Mouse (Mus musculus): Measurements from ENCODE around the gene Arl15.

Arl15 gene

DNA sequence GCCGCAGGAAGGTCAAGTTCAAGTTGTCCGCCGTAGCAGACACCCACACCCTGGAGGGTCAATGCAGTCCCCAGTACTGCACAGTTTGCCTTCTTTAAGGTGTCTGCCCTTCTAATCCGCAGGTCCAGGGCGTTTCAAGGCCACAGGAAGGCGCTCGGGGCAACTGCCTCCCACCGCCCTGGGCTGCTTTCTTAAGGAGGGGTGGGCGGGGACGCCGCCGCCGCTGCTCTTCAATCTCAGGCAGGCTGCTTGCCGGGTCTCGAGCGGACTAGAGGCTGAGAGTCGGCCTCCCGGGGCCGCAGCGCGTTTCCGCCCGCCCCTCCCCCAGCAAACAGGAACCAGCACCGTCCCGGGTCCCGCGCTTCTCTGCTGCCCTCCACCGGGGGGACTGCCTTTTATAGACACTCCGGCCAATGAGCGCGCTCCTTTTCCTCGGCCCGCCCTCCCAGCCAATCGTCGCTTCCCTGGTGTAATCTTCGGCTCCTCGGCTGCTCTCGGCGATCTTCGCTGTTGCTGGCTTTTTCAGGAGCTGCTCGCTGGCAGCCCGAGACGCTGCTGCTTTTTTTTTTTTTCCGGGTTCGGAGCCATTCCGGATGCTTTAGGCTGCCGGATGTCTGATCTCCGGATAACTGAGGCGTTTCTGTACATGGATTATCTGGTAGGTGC, at the start of gene Arl15:
Gene Arl15, plus strand, starts transcription at position 467 of the 666 bp plus-strand sequence.
- peak; percentile 70; the same call in 1 of the 2 replicates for TF ChIP-seq GATA4 (IDR thresholded peaks at IDR 0.05; ENCODE audit: insufficient replicate concordance, low read length)

DNA sequence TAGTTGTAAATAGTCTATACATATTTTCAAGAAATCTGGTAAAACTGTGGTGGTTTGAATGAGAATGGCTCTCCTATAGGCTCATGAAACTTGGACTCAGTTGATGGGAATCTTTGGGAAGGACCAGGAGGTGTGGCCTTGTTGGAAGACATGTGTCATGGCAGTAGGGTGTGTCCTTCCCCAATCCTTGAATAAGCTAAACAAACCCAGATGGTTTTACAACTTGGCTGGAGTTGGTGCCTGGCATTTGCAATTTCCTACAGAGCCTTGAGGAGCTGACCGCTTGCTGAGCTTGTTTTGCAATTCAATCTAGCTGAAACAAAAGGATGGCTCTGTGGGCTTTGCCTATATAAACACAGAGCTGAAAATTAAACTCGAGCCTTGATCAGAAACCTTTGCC, 49.0 kb upstream of the Arl15 start:
- TF ChIP-seq GATA4 (IDR thresholded peaks at IDR 0.05; ENCODE audit: insufficient replicate concordance, low read length): no peak

DNA sequence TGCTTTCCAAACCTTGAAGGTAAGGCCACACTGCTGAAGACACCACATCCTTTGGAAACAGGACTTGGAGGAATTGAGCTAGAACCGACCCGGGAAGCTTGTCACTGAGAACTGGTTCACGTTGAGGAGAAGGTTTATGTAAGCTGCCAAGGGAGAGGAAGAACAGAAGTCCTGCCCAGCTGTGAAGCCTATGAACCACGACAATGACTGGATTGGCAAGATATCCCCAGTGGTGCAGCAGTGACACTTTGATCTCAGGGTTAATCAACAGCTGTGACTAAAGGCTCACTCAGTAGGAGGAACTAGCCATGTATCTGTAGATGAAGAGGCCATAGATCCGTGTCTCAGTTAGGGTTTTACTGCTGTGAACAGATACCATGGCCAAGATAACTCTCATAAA, 43.5 kb upstream of the Arl15 start:
- TF ChIP-seq GATA4 (IDR thresholded peaks at IDR 0.05; ENCODE audit: insufficient replicate concordance, low read length): no peak

DNA sequence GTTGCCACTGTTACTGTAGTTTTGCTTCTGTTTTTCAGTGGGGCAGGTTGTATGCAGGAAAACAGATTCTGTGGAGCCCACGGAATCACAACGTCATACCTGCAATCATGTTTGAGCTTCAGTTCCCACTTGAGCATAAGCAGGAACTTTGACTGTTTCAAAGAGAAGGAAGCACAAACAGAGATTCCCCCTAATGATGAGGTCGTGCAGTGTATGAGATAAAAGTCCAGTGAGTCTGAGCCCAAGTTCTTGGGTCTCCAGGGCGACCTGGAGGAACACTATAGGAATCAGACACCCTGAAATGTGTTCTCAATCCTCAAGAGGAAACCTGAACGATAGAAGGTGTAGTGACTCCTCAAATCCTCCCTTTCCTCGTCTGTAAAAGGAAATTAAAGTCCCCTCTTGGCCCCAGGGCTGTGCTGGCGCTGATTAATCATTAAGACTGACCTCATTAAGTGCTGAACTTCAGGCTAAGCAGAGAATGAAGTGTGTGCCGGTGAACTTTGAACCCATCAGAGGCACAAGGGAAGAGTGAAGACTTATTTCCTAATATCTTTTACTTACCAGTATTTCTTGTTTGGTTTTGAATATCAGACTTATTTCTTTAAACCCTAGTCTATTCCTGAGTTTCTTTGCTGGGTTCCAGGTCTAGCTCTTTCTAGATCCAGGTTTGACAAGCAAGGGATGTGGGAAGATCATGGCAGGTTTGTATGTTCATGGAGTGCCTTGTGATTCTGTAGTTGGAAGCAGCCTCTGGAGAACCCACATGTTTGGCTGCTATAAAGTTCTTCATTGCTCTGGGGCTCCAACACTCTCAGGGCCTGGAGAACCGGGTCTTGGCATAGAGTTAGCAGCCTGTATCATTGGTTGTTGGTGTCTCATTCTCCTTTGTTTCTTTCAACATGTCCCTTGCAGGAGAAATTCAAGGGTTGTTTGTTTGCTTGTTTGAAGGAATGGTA, 39.3 kb upstream of the Arl15 start:
- no peak for TF ChIP-seq GATA4 (IDR thresholded peaks at IDR 0.05; ENCODE audit: insufficient replicate concordance, low read length)

DNA sequence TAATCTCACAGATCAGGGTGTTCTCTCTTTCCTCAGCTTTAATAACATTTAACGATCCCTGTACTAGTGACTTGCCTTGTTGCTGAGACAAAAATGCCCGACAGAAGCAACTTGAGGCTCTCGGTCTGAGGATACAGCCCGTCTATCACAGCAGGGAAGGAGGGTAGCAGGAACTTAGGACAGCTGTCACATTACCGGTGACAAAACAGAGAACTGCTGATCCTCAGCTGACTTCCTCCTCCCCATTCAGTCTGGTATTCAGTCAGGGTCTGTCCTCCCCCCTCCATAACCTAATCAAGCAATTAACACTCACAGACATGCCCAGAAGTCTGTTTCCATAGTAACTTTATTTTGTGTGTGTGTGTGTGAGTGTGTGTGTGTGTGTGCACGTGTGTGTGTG, 38.5 kb upstream of the Arl15 start:
- no peak for TF ChIP-seq GATA4 (IDR thresholded peaks at IDR 0.05; ENCODE audit: insufficient replicate concordance, low read length)

DNA sequence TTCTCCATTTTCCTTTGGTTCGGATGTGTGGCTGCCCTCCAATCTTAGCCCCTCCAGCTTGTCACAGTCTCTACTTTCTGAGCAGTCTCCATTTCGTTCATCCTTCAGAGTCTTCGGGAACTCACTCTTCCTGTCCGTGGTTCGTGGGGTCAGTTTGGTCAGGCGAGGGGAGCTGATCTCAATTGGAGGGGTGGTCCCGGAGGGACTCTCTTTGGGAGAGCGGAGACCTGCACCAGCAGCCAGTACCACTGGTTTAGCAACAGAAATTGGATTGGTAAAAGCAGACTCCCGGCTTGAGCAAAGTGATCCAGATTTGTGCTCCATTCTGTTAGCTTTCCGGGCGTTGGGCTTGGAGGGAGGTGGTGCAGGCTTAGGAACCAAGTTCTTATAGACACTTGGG, 32.6 kb upstream of the Arl15 start:
- TF ChIP-seq GATA4 (IDR thresholded peaks at IDR 0.05; ENCODE audit: insufficient replicate concordance, low read length): no peak

DNA sequence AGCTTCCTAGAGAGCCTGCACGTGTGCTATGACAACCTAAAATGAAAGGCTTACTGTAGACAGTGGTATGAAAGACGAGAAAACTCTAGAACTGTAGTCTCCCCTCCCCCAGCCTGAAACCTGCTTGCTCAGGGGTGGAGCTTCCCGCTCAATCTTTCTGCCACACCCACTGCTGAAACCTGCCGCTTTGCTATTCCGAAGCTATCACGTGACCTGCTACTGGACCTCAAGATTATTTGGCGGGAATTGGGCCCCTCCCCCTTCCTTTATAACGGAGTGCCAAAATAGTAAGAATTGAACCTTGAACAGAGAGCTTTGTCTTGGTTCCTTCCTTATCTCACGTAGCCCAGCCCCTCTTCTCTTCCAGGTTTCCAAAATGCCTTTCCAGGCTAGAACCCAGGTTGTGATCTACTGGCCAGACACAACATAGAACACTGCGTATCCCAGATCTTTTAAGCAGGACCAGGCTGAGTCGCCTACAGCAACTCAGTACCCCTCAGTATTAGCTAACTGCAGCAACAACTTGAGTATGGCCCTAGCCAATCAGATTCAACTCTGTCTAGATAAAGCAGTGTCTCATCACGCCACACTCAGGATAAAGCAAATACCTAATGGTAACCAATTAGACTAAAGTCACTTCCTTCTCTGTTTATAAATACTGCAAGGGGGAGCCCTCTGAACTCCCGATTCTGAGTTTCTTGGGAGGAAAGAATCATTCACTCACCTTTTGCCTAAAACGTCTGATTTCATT, 31.4 kb upstream of the Arl15 start:
- no peak for TF ChIP-seq GATA4 (IDR thresholded peaks at IDR 0.05; ENCODE audit: insufficient replicate concordance, low read length)

DNA sequence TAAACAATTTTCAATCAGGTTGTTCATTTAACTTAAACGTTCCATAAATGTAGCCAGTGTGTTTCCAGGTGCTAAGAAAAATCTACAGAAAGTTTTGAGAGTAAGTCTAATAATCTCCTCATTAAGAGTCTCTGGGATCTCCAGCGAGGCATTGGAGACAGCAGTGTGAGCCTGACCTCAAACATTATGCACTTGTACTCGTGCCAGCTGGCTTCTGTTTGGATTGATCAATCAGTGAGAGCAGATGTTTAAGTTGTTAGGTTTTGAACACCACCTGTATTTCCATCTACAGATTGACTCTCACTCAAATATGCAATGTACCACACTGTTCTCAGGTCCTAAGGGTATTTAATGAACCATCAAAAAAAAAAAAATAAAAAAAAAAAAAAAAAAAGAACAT, 28.9 kb upstream of the Arl15 start:
- TF ChIP-seq GATA4 (IDR thresholded peaks at IDR 0.05; ENCODE audit: insufficient replicate concordance, low read length): no peak

DNA sequence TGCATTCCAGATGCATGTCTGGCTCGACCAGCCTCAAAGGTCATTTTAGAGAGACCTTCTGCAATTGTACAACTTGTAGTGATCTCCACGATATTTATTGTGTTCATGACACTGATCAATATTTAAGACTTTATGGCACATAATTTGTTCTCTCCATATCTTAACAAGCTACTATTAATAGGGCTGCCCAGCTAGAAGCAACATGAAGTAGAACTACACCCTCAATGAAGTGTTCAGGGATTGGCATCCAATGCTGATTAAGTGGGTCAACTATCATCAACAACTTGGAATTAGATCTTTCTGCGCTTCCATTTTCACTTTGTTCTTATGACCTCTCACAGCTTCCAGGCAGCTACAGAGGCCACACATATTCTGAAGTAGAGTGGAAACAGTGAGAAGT, 24.5 kb upstream of the Arl15 start:
- no peak for TF ChIP-seq GATA4 (IDR thresholded peaks at IDR 0.05; ENCODE audit: insufficient replicate concordance, low read length)

DNA sequence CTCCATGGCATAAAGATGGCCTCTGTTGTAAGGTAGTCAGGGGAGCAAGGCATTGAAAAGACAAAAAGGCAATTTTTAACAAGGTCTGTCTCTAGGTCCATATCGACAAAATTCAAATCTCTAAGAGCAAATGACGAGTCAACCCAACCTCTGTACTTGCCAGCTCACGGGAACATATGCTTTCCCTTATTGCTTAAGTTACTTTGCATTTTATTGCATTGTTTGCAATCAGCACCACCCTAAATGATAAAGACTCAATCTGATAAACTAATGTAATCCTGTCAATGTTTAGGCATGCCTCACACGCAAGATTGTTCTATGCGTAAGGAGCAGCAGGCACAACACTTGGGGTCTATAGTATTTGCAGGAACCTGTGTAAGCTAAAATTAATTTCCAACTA, 24.0 kb upstream of the Arl15 start:
- TF ChIP-seq GATA4 (IDR thresholded peaks at IDR 0.05; ENCODE audit: insufficient replicate concordance, low read length): no peak

DNA sequence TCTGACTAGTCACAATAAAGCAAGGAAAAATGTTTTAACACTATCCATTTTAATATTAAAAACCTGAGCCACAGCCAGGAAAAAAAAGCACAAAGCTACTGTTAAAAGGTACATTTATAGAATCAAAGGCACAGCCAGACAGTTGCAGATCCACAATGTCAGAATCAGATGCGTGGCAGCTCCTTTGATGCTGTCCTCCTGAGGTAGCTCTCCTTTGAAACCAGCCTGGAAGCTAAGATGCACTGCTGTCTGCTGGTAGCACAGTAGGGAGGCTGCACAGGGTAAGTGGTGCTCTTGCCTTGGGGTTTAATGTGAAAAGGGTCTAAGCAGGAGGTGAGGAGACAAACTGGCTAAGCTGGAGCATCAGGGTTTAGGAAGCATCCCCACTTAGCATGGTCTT, 23.0 kb upstream of the Arl15 start:
- TF ChIP-seq GATA4 (IDR thresholded peaks at IDR 0.05; ENCODE audit: insufficient replicate concordance, low read length): no peak

DNA sequence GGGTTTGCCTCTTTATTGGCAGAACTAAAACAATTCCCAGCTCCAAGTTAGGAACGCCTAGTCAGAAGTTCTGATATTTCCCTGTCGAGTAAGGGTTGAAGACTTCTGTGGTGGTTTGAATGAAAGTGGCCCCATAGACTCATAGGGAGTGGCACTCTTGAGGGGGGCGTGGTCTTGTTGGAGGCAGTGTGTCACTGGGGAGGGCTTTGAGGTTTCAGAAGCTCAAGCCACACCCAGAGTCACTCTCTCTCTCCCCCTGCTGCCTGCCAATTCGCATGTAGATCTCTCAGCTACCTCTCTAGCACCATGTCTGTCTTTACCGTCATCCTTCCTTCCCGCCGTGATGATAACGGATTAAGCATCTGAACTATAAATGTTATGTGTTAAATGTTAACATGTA, 19.5 kb upstream of the Arl15 start:
- TF ChIP-seq GATA4 (IDR thresholded peaks at IDR 0.05; ENCODE audit: insufficient replicate concordance, low read length): no peak

DNA sequence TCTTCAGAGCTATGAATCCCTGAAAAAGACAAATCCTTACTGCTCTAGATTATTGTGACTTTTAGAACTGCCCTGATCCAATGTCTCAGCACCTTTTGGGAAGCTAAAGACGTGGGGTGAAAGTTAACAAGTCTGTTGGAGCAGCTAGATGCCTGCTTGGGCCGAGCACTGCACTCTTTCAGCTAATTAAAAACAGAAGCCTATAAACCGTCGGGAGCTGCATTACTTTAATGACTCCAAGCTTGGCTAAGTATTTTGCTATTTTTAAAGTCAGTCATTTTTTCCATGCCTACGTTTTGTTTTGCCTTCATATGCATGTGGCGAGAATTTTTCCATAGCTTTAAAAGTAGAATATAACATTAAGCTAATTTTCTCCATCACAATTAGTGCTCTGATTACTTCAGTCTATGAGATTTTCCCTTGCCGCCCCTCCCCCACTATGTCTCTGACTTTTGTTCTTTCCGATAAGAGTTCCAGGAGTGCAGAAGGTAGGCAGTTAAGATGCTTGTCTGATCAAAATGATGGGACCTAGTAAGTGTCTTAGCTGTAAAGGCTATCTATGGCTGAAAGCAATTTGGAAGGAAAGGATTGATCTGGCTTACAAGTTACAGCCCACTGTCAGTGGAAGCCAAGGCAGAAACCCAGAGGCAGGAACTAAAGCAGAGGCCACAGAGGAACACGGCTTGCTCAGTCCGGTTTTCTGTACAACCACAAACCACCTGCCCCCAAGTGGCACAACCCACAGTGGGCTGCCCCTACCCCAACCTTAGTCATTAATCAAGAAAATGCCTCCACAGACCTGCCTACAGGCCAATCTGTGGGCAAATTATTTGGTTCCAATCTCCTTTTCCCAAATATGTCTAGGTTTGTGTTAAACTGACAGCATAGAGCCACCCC, 18.8 kb upstream of the Arl15 start:
- TF ChIP-seq GATA4 (IDR thresholded peaks at IDR 0.05; ENCODE audit: insufficient replicate concordance, low read length): no peak

DNA sequence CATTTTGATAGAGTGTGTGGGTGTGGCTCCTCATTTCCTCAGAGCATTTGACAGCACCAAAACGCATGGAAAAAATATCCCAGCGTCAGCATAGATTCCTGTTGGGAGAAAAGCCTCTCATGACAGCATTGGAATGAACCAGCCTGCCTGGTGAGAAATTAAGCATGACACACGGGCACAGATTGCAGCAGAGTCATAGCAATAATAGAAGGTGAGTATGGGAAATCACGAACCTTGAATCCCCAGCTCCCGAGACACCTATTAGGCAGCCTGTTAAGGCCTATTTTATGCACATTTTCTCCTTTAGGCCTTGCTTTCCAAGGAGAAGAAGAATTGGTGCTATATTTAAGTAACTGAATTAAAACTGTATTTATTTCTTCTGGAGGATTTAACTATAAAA, 8.5 kb upstream of the Arl15 start:
- no peak for TF ChIP-seq GATA4 (IDR thresholded peaks at IDR 0.05; ENCODE audit: insufficient replicate concordance, low read length)

DNA sequence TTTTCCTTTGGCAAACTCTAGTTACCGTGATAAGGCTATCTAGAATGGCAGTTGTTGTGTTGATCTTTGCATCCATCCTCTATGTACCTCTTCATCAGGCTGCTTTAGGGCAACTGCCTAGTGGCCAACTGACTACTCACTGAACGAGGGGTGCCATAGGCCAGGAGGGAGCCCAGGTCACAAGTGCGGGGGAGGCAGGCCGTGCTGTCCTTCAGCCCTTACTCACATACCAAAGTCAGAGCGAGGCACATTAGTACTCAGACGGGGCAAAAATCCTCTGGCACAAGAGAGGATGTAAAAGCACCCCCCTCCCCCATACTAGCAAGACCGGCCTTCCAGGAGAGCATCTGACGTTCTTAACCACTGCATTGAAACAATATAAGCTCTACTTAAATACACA, 7.2 kb upstream of the Arl15 start:
- TF ChIP-seq GATA4 (IDR thresholded peaks at IDR 0.05; ENCODE audit: insufficient replicate concordance, low read length): no peak
